Mouse (Mus musculus): ENCODE measurements around the gene Fosl2.

Fosl2 gene

GRCm38 (mm10) chr5:32135336-32136206 lies at the start of gene Fosl2:
Gene Fosl2, plus strand, starts transcription at chr5:32135801.
- in situ Hi-C loops (cut with MboI, MseI): no loop called here

GRCm38 (mm10) chr5:32085971-32086370 lies 49.6 kb upstream of the Fosl2 start:
- in situ Hi-C loops (cut with MboI, MseI): loop anchor here (10.0 kb wide), 1 partner anchor 1651 kb away; no protein-coding TSS in a partner anchor

GRCm38 (mm10) chr5:32086526-32087090 lies 49.0 kb upstream of the Fosl2 start:
- in situ Hi-C loops (cut with MboI, MseI): loop anchor here (10.0 kb wide), 1 partner anchor 1652 kb away; no protein-coding TSS in a partner anchor

- in situ Hi-C loops (cut with MboI, MseI): loop anchor here (10.0 kb wide), 1 partner anchor 1655 kb away; no protein-coding TSS in a partner anchor
Observed at GRCm38 (mm10) chr5:32089481-32089880, 46.1 kb upstream of the Fosl2 start.

GRCm38 (mm10) chr5:32092281-32092680 lies 43.3 kb upstream of the Fosl2 start:
- in situ Hi-C loops (cut with MboI, MseI): no loop called here

- in situ Hi-C loops (cut with MboI, MseI): no loop called here
Observed at GRCm38 (mm10) chr5:32098691-32099090, 36.9 kb upstream of the Fosl2 start.

- in situ Hi-C loops (cut with MboI, MseI): no loop called here
Observed at GRCm38 (mm10) chr5:32102484-32102883, 33.1 kb upstream of the Fosl2 start.

- in situ Hi-C loops (cut with MboI, MseI): no loop called here
Observed at GRCm38 (mm10) chr5:32102971-32103431, 32.6 kb upstream of the Fosl2 start.

- in situ Hi-C loops (cut with MboI, MseI): no loop called here
Observed at GRCm38 (mm10) chr5:32103545-32103944, 32.1 kb upstream of the Fosl2 start.

GRCm38 (mm10) chr5:32104119-32104990 lies 31.2 kb upstream of the Fosl2 start:
- in situ Hi-C loops (cut with MboI, MseI): no loop called here

- in situ Hi-C loops (cut with MboI, MseI): no loop called here
Observed at GRCm38 (mm10) chr5:32106473-32107140, 29.0 kb upstream of the Fosl2 start.

- in situ Hi-C loops (cut with MboI, MseI): no loop called here
Observed at GRCm38 (mm10) chr5:32110651-32111050, 24.9 kb upstream of the Fosl2 start.

GRCm38 (mm10) chr5:32112206-32112916 lies 23.2 kb upstream of the Fosl2 start:
- in situ Hi-C loops (cut with MboI, MseI): no loop called here

- in situ Hi-C loops (cut with MboI, MseI): no loop called here
Observed at GRCm38 (mm10) chr5:32120901-32121376, 14.7 kb upstream of the Fosl2 start.

- in situ Hi-C loops (cut with MboI, MseI): no loop called here
Observed at GRCm38 (mm10) chr5:32121936-32122335, 13.7 kb upstream of the Fosl2 start.

- in situ Hi-C loops (cut with MboI, MseI): no loop called here
Observed at GRCm38 (mm10) chr5:32122363-32122762, 13.2 kb upstream of the Fosl2 start.

- in situ Hi-C loops (cut with MboI, MseI): no loop called here
Observed at GRCm38 (mm10) chr5:32124957-32125356, 10.6 kb upstream of the Fosl2 start.

- in situ Hi-C loops (cut with MboI, MseI): no loop called here
Observed at GRCm38 (mm10) chr5:32127226-32127625, 8.4 kb upstream of the Fosl2 start.

- in situ Hi-C loops (cut with MboI, MseI): no loop called here
Observed at GRCm38 (mm10) chr5:32127927-32128326, 7.7 kb upstream of the Fosl2 start.

GRCm38 (mm10) chr5:32132971-32133501 lies 2.6 kb upstream of the Fosl2 start:
- in situ Hi-C loops (cut with MboI, MseI): no loop called here
